Mouse (Mus musculus): ENCODE data around the gene Srebf1.

GRCm38 (mm10) chr11:60165076-60165475 is 57.3 kb downstream of the Srebf1 start:
- TF ChIP-seq CTCF (IDR thresholded peaks at IDR 0.05; ENCODE audit: extremely low read depth, insufficient read depth, low read length) (no peak), POLR2A (IDR thresholded peaks at IDR 0.05; ENCODE audit: extremely low read depth, insufficient read depth, low read length) (no peak)

Measured in cortical plate, adult 2 months (tissue).